ENCODE assay signal across 7 mouse cellular contexts in genomic region chr8:122834971-122835370, GRCm38 (mm10). TPM values are rescaled to one million over a fixed set of nuclear protein-coding genes. Genes with fewer than 3 reads are reported as not detected.
DNase-seq lines count a peak whose midpoint lies in the region; ATAC-seq and TF ChIP-seq lines count a peak whose summit lies in the region.

No protein-coding gene starts in this region.

- intact Hi-C loops in left cerebral cortex, adult 2 months (cut with DNase I), result loop anchor here (5.0 kb wide), 2 partner anchors 267 to 362 kb away; partner anchors contain the start of gene Rpl13

- H3K4me3 ChIP-seq in cerebellum, adult 2 months (replicated peaks; ENCODE audit: insufficient read depth, low read depth, low read length), result no peak overlapping the region
- H3K4me3 ChIP-seq in hindbrain, postnatal 0 days (ENCODE audit: low read length), result no peak overlapping the region
- no peak overlapping the region for H3K4me3 ChIP-seq in left cerebral cortex, adult 2 months

- H3K9me3 ChIP-seq in hindbrain, postnatal 0 days (ENCODE audit: low read length), result no peaks in the 10 kb centered on the region

- H3K36me3 ChIP-seq in hindbrain, postnatal 0 days (ENCODE audit: insufficient read depth, low read length), result no peaks in the 10 kb centered on the region

- 13% methylated on average over 8 of the region's 8 CpGs for WGBS in cerebellum, adult 2 months
- WGBS in hindbrain, postnatal 0 days, result 30% methylated on average over 8 of the region's 8 CpGs

- no peak overlapping the region for H3K9ac ChIP-seq in hindbrain, postnatal 0 days (replicated peaks; ENCODE audit: low read length)

- H3K27ac ChIP-seq in cerebellum, adult 2 months (ENCODE audit: insufficient read depth, low read length), result no peak overlapping the region
- no peak overlapping the region for H3K27ac ChIP-seq in hindbrain, postnatal 0 days
- no peak overlapping the region for H3K27ac ChIP-seq in left cerebral cortex, adult 2 months

- TF ChIP-seq CTCF in cerebellum, adult 2 months (IDR thresholded peaks at IDR 0.05; ENCODE audit: borderline replicate concordance, insufficient read depth, low read depth, low read length), result peak; percentile 93
- peak; percentile 86 for TF ChIP-seq CTCF in hindbrain, postnatal 0 days (IDR thresholded peaks at IDR 0.05; ENCODE audit: low read depth)
- peak; percentile 82 for TF ChIP-seq CTCF in left cerebral cortex, adult 2 months (IDR thresholded peaks at IDR 0.05)

- H3K4me2 ChIP-seq in hindbrain, postnatal 0 days (ENCODE audit: low read depth, low read length), result no peak overlapping the region

- no peaks in the 10 kb centered on the region for H3K27me3 ChIP-seq in cerebellum, adult 2 months (ENCODE audit: control insufficient read depth, insufficient read depth, low read length)
- H3K27me3 ChIP-seq in hindbrain, postnatal 0 days (ENCODE audit: insufficient read depth, low read length), result no peaks in the 10 kb centered on the region

- no peak for TF ChIP-seq POLR2A in cerebellum, adult 2 months (IDR thresholded peaks at IDR 0.05; ENCODE audit: borderline replicate concordance, insufficient read depth, low read length)

- peaks cover 4% of the 10 kb centered on the region for H3K4me1 ChIP-seq in cerebellum, adult 2 months (ENCODE audit: control insufficient read depth, insufficient read depth, low read length)
- H3K4me1 ChIP-seq in hindbrain, postnatal 0 days (ENCODE audit: insufficient read depth, low read length), result no peaks in the 10 kb centered on the region

- peak; percentile 70 for DNase-seq in T-cell, adult 2 months (ENCODE audit: low spot score)
- peak; percentile 85 to 88 for DNase-seq in cerebellum, adult 2 months
- peak; percentile 88 for DNase-seq in hindbrain, postnatal 0 days (ENCODE audit: low spot score)
- peak; percentile 68 to 76 for DNase-seq in left cerebral cortex, adult 2 months (ENCODE audit: extremely low spot score in 1 of 2, low spot score in 2 of 2)
- DNase-seq in spleen, adult 18-20 months, result peak; percentile 64 to 80

- ATAC-seq in frontal cortex, adult (ENCODE audit: low TSS enrichment), result peak; percentile 83
- peak; percentile 69 for ATAC-seq in hindbrain, postnatal 0 days
- ATAC-seq in megakaryocyte progenitor cell, adult 5-6 weeks (replicated peaks; ENCODE audit: poor library complexity), result peak; percentile 92

RNA-seq across cellular contexts. Expression of gene Cdh15, which starts 12.8 kb away (rescaled TPM):
- polyA plus RNA-seq in cerebellum, adult 2 months (2012; rRNA removed), result 26.5 and 34.3 TPM in 2 replicates
- 0.72 and 0.84 TPM in 2 replicates for total RNA-seq in hindbrain, postnatal 0 days (2014; rRNA removed)
- 2.3 and 2.4 TPM in 2 replicates for polyA plus RNA-seq in hindbrain, postnatal 0 days (2015; fragmentation: Nextera tagmentation; extraction: Ambion mirVana)
- 1 to 10 TPM in 1 of 2 experiments, under 1 TPM in 1; 0.97 to 1.1 TPM for total RNA-seq in left cerebral cortex, adult 2 months (2021)
- not detected in 2 replicates for total RNA-seq in megakaryocyte progenitor cell, adult 5-6 weeks (2015)
- not detected in 2 replicates for total RNA-seq in megakaryocyte progenitor cell, adult 5-6 weeks (2017)

RNA-seq across cellular contexts. Expression of gene Acsf3, which starts 59.7 kb away (rescaled TPM):
- 33.0 and 33.6 TPM in 2 replicates for polyA plus RNA-seq in cerebellum, adult 2 months (2012; rRNA removed)
- 19.9 and 22.3 TPM in 2 replicates for total RNA-seq in hindbrain, postnatal 0 days (2014; rRNA removed)
- polyA plus RNA-seq in hindbrain, postnatal 0 days (2015; fragmentation: Nextera tagmentation; extraction: Ambion mirVana), result 18.6 and 20.6 TPM in 2 replicates
- 10 to 100 TPM; 22.8 to 23.3 TPM for total RNA-seq in left cerebral cortex, adult 2 months (2021)
- total RNA-seq in megakaryocyte progenitor cell, adult 5-6 weeks (2015), result 4.5 and 5.5 TPM in 2 replicates
- 5.7 and 6.6 TPM in 2 replicates for total RNA-seq in megakaryocyte progenitor cell, adult 5-6 weeks (2017)
